Mouse (Mus musculus) neutrophil, adult 5-6 weeks (primary cell): ENCODE data around the gene Madcam1. TPM values are rescaled to one million over a fixed set of nuclear protein-coding genes. Genes with fewer than 3 reads are reported as not detected.
"Not testable (repeated sequence)": the region's sequence is repeated elsewhere in the genome, so short reads cannot be mapped to it uniquely, and the experiment has no call there.

Source experiments
- ATAC-seq: fragments of 151-379, 151-347 bp; 2 replicates; pipeline ENCODE4 v1.8.0; 2017; ENCODE audit warnings: mild to moderate bottlenecking, moderate TSS enrichment; ENCODE audit not compliant: insufficient number of reproducible peaks, poor library complexity, low FRiP score, severe bottlenecking; ENCODE audit errors: extremely low read depth
- total RNA-seq: library from RNA; stranded (forward); fragments of 200-1000 nt; gene quantifications from 2 replicates; pipeline ENCODE4 v1.2.3, GENCODE M21; 2017

Madcam1 gene
- total RNA-seq, 1 experiment from 2014 or later: not detected

DNA sequence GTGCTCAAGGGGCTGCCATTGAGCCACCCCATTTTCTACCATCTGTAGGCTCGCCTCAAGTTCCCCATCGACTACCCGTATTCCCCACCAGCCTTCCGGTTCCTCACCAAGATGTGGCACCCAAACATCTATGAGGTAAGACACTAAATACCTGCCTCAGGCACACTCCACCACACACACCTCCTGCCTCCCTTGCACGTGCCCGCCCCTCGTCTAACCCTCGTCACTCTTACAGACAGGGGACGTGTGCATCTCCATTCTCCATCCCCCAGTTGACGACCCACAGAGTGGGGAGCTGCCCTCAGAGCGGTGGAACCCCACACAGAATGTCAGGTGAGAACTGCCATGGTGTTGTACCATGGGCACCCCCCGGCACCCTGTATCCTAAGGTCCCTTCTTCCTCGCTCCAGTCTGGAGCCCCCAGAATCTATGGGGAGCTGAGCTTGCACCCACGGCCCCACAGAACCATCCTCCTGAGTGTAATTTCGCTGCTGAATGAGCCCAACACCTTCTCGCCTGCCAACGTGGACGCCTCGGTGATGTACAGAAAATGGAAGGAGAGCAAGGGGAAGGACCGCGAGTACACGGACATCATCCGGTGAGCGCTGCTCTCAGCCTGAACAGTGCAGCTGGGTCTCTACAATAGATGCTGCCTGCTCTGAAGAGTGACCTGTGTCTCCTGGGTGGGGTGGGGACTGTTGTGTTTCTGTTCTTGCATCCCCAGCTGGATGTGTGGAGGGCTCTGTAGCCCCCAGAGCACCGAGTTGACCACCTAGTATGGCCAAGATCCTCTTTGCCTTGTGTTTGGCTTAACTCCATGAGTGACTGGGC is 20.6 kb downstream of the Madcam1 start:
- no peak for ATAC-seq

DNA sequence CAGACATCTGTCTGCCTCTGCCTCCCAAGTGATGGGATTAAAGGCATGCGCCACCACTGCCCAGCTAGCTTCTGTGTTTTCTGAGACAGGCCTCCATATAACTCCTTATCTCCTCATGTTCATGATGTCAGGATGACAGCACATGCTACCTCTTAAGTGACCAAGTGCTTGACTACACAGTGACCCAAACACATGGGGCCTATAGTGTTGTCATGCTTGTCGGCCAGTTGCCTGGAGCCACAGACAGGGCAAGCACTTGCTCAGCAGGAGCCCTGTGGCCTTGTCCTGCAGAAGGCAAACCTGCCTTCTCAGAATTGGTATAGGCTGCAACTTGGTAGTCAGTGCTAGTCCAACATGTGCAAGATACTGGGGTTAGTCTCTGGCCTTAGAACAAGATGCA is 21.9 kb downstream of the Madcam1 start:
- no peak for ATAC-seq

DNA sequence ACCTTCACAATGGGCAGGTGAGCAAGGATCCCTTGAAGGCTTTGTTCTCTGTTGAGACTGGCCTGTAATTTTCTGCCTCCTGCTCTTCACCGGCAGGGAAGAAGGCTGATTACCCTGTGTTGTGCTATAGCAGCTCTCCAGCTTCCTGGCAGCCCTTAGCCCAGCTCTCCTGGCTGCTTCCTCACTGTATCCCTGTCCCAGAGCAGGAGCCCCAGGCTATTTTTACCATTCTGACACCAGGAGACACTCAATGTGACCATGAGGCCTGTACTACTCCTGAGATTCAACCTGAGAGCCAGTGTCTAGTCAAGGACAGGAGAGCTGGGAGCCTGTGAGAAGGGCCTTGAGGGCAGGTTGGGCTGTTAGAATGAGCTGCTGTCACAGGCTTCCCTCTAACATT is 22.3 kb downstream of the Madcam1 start:
- no peak for ATAC-seq

DNA sequence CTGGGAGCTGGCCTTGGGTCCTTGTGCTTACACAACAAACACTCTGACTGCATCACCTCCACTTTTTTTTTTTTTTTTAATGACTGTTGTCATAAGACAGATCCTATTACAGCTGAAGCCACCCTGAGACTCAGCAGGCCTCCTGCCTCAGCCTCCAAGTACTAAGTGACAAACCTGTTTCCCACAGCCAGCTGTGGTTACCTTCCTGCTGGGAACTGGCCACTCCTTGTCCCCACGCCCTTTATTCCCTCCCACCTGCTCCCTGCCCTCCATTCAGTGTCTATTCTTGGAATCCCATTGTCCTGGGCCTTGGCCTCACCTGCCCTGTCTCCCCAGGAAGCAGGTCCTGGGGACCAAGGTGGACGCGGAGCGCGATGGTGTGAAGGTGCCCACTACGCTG is 23.2 kb downstream of the Madcam1 start:
- ATAC-seq: no peak

DNA sequence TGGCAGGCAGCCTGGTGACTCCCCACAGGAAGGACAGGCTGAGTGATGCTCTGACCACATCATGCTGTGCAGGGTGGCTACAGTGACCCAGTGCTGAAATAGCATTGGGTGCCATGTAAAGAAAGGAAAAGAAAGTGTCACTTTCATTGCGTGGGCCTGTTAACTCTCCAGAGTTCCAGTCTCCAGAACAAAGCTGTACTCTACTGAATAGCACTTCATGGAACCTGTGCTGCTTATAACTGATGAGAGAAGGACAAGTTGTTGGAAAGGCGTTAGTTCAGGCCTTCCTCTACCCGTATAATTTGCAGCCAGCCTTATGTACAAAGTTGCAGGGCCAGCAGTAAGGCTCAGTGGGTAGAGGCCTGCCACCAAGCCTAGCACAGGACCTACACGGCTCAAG is 24.4 kb downstream of the Madcam1 start, which contains the start of gene Gzmm:
TSS of gene Gzmm (plus strand) at position 301 of the 400 bp plus-strand sequence.
- ATAC-seq: no peak

DNA sequence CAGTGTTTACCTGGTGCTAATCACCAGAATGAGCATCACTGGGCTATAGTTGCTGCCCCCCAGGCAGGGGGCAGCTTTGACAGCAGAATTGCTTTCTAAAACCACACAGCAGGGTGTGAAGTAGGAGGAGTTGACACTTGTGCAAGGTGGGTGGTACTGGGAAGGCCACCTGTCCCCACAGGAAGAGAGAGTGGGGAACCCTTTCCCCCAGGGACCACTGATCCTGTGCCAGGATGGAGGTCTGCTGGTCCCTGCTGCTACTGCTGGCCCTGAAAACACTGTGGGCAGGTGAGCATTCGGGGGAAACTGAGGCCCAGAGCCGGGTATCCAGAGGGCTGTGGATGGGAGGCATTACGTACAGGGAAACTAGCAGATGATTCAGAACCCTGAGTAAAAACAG is 24.8 kb downstream of the Madcam1 start:
- ATAC-seq: no peak

DNA sequence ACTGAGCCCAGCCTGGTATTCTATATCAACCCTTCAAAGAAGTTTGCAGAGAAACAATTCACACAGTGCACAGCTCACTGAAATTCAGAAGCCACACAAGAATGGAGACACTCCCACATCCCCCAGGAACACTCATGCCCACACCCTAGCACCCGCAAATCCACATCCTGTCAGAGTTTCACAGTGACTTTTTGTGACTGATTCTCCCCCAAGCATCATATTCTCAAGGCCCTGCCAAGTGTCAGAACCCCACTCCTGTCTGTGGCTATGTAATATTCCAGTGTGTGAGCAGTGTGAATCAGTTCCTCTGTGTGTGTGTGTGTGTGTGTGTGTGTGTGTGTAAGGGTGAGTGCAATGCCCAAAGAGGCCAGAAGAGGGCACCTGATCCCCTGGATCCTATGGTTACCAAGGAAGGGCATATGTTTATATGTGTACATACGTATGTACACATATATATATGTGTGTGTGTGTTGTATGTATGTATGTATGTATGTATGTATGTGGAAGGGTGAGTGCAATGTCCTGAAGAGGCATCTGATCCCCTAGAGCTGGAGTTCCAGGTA is 27.7 kb downstream of the Madcam1 start:
- no peak for ATAC-seq

DNA sequence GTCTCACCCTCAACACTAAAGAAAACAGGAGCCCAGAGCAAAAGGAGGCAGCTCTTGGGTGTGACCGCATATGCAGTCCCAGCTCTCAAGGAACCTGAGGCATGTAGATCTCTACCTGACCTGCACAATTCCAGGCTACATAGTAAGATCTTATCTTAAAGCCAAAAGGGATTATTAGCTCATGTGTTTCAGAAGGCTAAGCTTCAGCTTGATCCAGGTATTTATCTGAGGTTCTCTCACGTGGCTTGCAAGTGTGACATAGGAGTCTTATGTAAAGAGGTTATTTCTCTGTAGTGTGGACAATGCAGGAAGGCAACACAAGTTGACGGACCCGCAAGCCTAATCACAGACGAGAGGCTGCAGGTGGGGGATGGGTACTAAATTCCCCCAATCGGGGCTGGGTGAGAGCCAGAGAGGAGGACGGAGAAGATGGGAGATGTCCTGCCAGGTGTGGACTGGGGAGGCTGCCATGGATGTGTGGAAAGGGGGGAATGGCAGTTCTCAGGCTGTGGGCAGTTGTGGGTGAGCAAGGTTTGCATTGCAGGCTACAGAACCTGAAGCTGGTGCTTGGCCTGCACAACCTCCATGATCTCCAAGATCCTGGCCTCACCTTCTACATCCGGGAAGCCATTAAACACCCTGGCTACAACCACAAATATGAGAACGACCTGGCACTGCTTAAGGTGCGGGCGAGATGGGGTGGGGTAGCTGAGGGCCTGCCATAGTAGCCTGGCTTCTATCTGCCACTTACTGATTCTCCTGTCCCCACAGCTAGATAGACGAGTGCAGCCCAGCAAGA is 29.4 kb downstream of the Madcam1 start:
- ATAC-seq: no peak

DNA sequence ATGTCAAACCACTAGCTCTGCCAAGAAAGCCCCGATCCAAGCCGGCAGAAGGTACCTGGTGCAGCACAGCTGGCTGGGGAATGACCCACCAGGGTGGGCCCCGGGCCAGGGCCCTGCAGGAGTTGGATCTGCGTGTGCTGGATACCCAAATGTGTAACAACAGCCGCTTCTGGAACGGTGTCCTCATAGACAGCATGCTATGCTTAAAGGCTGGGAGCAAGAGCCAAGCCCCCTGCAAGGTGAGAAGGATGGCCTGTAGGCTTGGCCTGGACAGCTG is 30.0 kb downstream of the Madcam1 start:
- ATAC-seq: no peak

DNA sequence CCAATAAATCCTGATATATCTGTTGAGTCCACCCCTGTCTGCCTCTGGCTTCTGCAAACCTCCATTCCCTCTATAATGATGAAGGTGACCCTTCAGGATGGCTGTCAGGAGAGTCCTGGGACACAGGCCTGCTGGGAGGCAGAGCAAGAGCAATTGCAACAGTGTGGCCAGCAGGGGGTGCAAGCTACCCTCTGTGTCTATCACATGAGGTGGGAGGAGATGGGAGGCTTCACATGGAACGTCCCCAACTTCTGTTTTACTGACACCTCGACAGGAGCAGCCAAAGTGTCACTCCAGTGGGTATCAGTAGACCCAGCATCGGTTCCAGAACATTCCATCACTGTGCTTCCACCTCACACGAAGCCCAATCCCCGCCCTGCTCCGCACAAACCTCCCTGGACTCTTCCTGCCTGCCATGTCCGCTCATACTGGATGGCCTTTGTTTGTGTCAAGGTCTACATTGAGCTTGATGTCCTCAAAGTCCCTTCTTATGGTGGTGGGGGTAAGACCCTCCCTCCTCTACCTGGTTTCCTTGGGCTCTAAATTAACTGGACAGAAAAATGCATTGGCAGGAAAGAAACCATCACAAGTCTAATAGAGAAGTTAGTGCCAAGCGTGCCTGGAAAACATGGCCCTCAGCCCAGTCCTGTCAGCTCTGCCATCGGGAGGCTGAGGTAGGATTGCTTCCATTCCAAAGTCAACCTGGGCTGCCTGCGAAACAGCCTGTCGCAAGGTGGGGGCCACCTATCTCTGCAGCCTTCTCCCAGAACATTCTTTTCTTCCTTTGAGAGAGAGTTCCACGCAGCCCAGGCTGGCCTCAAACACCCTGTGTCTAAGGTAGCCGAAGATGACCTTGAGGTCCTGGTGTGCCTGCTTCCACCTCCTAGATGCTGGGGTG is 31.1 kb downstream of the Madcam1 start:
- peak; percentile 68 for ATAC-seq

DNA sequence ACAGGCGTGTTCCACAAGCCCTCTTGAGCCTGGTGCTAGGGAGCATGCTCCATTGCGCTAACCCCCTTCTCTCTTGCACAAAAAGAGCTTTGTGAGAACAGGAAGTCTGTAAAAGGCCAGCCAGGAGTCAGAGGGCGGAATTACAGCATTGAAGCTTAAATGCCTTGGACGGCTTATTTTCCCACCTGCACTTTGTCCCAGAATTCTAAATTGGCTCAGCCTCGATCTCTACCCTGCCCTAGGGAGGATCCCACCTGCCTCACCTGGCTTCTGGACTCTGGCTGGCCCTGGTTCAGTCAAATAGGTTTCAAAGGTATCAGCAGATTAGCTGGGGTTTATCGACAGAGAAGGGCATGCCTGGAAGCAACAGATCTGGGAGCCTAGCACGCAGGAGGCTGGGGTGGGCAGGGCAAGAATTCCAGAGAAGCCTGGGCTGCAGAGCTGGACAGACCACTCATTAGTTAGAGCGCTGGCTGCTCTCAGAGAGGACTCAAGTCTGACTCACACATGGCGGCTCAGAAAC is 31.8 kb downstream of the Madcam1 start:
- no peak for ATAC-seq

DNA sequence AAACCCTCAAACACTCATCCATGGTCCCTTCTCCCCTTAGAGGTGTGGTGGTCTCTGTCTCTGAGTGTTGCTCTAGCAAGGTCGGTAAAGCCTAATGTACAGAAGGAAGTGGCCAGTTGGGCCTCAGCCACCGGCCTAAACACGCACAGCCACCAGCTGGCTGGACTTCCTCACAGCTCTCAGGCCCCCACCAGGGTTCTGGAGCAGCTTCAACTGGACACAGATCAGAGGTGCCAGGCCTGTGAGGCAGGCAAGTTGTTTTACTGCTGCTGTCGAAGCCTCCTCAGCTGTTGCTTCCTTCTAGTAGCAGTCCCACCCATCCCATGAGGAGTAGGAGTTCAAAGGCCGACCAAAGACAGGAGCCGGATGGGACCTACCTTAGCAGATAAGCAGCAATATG is 33.6 kb downstream of the Madcam1 start:
- no peak for ATAC-seq

DNA sequence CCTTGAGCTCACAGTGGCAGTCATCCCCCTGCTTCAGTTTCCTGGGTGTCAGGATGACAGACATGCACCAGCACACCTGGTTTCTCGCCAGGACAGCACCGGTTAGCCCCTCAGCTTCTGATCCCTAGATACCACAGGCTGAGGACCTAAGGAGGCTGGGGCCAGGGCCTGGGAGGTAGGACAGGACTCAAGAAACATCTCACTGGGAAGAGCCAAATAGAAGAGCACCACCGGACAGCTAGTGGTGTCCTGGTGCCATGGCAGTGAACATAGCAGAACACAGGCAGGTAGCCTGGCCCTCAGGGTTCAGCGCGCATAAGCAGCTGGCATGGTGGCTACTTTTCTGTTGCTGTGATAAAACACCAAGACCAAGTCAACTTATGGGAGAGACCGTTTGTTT is 34.1 kb downstream of the Madcam1 start:
- no peak for ATAC-seq

DNA sequence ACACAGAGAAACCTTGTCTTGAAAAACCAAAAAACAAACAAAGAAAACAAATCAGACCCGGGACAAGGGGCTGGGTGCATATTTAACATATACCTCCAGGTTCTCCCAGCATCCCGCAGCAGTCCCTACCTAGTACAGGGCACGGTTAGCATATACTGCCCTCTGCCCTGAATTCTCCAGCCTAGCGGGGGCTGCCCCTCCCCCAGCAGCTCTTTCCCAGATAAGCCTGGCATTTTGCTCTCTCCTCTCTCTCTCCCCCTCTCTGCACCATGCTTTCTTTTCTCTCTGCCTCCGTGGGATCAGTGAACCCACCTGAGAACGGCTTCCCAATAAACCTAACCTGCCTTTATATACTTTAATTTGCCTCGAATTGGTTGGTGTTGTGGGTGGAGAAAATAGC is 36.3 kb downstream of the Madcam1 start:
- ATAC-seq: no peak

DNA sequence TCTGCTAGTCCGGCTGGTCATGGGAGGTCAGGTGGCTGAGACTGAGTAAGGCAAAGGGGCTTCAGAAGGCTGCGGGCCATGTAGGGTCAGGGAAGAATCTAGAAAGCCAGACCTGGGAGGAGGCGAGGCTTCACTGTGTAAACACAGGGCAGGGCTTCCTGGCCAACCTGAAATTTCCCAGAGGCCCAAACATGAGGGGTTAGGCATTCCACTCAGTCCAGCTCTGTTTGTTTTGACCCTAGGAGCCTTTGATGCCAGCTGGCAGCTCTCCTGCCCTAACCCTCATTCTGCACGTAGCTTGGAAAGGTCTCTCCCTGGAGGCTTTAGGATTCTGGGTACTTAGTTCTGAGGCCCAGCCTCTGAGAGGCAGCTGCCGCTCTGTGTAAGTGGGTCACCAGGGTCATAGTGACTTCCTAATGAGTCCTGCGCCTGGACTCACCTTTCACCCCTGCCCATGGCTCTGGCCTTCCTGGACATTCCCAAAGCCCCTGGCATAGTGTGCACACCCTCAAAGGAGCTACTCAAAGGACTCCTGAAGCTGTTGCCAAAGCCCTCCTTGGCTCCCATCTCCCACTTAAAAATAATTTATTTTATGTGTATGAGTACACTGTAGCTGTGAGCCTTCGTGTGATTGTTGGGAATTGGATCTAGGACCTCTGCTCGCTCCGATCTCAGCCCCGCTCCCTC is 37.2 kb downstream of the Madcam1 start:
- no peak for ATAC-seq

DNA sequence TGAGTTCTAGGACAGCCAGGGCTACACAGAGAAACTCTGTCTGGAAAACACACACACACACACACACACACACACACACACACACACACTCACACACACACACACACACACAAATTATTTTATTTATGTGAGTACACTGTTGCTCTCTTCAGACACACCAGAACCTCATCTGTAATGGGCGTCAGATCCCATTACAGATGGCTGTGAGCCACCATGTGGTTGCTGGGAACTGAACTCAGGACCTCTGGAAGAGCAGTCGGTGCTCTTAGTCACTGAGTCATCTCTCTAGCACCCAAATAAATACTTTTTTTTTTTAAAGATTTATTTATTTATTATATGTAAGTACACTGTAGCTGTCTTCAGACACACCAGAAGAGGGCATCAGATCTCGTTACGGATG is 38.6 kb downstream of the Madcam1 start:
- ATAC-seq: not testable (repeated sequence)

DNA sequence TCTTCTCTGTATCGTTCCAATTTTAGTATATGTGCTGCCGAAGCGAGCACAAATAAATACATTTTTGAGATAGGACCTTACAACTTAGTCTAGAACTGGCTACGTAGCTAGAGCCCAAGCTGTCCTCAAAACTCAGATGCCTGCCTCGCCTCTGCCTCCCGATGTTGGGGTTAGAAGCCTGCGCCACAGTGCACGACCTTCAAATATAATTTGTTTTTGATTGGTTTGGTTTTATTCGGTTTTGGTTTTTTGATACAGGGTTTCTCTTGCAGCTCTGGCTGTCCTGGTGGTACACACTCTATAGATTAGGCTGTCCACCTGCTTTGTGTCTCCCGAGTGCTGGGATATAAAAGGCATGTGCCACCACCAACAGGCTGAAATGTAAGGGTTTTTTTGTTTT is 39.2 kb downstream of the Madcam1 start:
- no peak for ATAC-seq
